Mouse (Mus musculus) liver, embryonic 14 days (tissue): ENCODE measurements around the gene Bcap31. TPM values are rescaled to one million over a fixed set of nuclear protein-coding genes. Genes with fewer than 3 reads are reported as not detected.

Experiments used
- polyA plus RNA-seq: library from polyadenylated mRNA; depleted of rRNA; stranded (reverse); fragments of >200 nt; gene quantifications from 2 replicates; pipeline ENCODE4 v1.2.3, GENCODE M21; 2012; rRNA removed

Gene Bcap31
- polyA plus RNA-seq, result 42.7 and 50.5 TPM in 2 replicates

DNA sequence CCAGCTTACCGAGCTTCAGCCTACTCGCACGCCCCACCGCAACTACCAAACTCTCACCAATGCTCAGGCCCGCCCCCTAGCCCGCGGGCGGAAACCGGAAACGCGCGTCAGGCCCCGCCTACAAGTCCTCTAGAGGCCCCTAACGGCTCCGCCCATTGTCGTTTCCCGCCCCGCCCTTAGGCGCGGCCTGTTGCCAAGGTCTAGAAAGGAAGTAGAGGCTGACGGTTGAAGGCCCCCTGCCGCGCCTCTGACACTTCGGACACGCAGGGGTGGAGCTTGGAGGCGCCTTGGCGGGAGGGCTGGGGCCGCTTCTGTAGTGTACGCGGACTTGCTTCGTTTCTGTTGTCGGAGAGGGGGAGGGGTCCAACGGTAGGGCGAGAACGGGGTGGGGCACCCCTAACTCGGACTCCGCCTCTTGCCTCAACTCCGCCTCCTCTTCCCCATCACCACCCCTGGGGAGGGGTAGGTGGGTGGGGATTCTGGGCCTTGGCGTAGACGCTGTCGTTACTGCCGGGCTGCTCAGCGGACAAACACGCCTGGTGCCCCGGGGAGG is at the start of gene Bcap31, which contains the start of gene Abcd1:
Gene Bcap31 (minus strand): TSS at position 67 of the 553 bp plus-strand sequence.
Gene Abcd1 (plus strand): TSS at position 489 of the 553 bp plus-strand sequence.

DNA sequence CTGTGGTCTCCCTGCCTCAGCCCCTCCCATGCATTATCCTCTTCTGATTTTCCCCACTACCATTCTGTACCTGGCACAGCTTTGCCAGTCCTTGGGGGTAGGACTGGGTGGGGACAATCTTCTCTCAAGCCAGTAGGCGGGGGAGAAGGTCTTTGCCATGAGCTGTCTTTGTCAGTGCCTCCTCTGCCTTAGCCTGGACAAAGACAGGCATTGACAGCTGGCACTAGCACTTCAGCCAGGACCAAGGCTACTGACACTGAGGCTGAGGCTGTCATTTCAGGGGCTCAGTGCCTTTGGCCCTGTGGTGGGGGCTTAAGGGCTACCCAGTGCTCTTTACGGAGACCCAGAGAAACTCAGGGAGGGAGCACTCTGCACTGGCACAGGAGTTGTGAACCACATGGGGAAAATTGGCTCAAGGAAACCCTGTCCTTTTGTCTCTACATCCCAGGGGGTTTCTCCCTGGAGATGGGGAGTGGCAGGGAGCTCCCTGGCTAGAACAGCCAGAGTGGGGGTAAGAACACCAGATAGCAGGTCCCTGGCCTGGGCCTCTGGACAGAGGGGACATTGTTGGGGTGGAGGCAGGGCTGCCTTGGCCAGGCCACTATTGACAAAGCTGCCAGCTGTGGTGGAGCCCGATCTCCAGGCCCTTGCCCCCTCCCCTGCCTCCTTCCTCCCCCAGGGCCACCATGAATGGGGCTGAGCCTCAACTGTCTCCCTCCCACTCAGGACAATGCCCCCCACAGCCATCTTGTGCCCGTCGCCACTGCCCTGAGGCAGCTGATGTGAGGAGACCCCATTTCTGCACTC is 40.6 kb upstream of the Bcap31 start, which contains the start of gene Plxnb3:
Gene Plxnb3 (plus strand): TSS at position 757 of the 807 bp plus-strand sequence.

DNA sequence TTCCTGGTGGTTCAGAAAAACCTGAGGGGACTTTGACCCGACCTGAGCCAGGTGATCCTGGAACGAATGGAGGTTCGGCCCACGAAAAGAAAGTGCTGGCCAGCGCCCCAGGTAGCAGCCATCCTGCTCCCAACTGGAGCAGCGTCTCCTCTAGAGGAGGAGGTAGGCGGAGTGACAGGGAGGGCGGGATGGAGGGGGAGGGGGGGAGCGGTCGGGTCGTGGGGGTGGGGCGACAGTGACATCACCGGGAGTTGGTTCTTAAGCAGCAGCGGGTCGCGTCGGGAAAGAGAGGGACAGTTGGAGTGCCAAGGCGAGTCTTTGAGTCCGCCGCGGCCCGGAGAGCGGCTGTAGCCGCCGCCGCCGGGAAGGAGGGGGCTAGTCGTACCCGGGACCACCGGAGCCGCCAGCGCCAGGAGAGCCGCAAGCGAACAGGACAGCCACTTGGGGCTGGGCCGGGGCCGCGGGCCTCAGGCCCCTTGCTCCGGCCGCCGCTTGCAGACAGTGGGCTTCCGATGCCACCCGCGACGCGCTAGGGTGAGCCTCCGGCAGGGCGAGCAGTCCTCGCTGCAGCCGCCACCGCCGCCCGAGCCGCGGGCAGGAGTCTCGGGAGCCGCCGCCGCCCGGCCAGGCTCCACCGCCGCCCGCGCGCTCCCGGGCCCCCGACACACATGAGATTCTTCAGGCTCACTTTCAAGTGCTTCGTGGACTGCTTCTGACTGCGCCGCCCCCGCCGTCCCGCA is 42.9 kb downstream of the Bcap31 start, which contains the start of gene Slc6a8:
Gene Slc6a8 (plus strand): TSS at position 272 of the 740 bp plus-strand sequence.

DNA sequence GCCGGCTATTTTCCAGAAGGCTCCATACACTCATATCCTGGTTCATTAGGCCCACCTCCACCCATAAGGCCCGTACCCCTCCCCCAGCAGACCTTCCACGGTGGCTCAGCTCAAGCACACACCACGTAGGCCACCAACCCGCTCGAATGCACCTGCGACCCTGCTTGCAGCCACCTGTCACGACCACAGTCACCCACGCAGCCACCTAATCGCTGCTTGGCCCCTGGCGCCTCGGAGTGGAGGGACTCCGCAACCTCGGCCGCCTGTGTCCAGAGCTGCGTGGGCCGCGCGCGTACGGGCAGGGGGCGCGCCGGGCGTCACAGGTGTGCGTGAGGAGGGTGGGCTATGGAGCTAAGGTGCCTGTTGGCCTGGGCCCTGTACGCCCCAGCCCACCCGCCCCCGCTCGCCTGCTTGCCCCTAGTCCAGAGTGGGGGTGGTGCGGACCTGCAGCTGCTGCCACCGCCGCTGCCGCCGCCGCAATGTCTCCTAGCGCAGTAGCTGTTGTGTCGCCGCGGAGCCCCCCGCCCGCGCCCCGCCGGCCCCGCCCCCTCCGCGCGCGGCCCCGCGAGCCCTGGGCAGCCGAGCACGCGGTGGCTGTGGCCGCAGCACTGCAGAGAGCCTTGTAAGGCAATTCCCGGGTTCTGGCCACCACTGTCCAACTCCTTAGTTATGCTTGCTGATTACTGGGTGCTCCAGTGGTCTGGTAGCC is 56.2 kb downstream of the Bcap31 start, which contains the start of gene Pnck:
Gene Pnck (minus strand): TSS at position 543 of the 709 bp plus-strand sequence.

DNA sequence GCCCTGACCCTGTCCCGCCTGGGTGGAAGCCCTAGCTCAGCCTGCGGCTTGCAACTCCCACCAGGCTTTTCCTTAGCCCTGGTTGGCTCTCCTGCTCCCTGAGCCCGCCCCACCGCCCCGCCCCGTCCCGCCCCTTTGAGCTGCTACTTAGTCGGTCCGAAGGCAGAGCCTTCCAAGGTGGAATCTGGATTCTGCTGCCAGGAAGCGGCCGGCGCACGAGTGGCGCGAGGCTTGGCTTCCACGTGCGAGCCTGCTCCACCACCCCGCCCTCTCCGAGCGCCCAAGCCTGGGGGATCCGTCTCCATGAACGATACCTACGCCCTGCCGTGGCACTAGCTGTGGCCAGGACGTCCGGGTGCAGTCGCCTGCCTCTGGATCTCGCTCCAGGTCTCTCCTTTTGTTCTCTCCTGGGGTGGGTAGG is 76.7 kb downstream of the Bcap31 start, which contains the start of gene Dusp9:
Gene Dusp9 (plus strand): TSS at position 165 of the 421 bp plus-strand sequence.

Other genes starting within 250 kb of the Bcap31 start
- gene Bgn, start 232.6 kb downstream of the Bcap31 start, polyA plus RNA-seq, result 16.4 and 17.4 TPM in 2 replicates
- 0.01 TPM in 1 of 2 replicates, not detected in the other for gene Atp2b3, start 213.1 kb downstream of the Bcap31 start, polyA plus RNA-seq
- gene Dusp9, start 76.8 kb downstream of the Bcap31 start, polyA plus RNA-seq, result 21.2 and 21.9 TPM in 2 replicates
- gene Pnck, start 56.1 kb downstream of the Bcap31 start, polyA plus RNA-seq, result 0.71 and 0.77 TPM in 2 replicates
- gene Slc6a8, start 43.0 kb downstream of the Bcap31 start, polyA plus RNA-seq, result 1.4 and 1.6 TPM in 2 replicates
- 4.8 and 6.1 TPM in 2 replicates for gene Abcd1, start 422 bp upstream of the Bcap31 start, polyA plus RNA-seq
- 0.25 TPM in 2 replicates for gene Plxnb3, start 40.9 kb upstream of the Bcap31 start, polyA plus RNA-seq
- gene Srpk3, start 58.2 kb upstream of the Bcap31 start, polyA plus RNA-seq, result 0.03 and 1.0 TPM in 2 replicates
- 132 and 146 TPM in 2 replicates for gene Idh3g, start 70.7 kb upstream of the Bcap31 start, polyA plus RNA-seq
- gene Ssr4, start 70.9 kb upstream of the Bcap31 start, polyA plus RNA-seq, result 128 and 145 TPM in 2 replicates
- gene Pdzd4, start 108.8 kb upstream of the Bcap31 start, polyA plus RNA-seq, result 0.24 and 0.40 TPM in 2 replicates
- gene Avpr2, start 175.9 kb upstream of the Bcap31 start, polyA plus RNA-seq, result not detected in 2 replicates
- gene L1cam, start 179.9 kb upstream of the Bcap31 start, polyA plus RNA-seq, result 0.21 and 0.28 TPM in 2 replicates
- gene Arhgap4, start 205.7 kb upstream of the Bcap31 start, polyA plus RNA-seq, result 6.2 and 7.8 TPM in 2 replicates
- 69.3 and 74.4 TPM in 2 replicates for gene Naa10, start 205.8 kb upstream of the Bcap31 start, polyA plus RNA-seq
- 10.4 and 11.1 TPM in 2 replicates for gene Renbp, start 214.7 kb upstream of the Bcap31 start, polyA plus RNA-seq